Mouse (Mus musculus) thymus, postnatal 14 days (tissue): ENCODE measurements around the gene Pappa2.

ENCODE experiments used
- DNase-seq: peaks from one replicate; pipeline ENCODE4 v3.0.0; 2021

Pappa2 gene

DNA sequence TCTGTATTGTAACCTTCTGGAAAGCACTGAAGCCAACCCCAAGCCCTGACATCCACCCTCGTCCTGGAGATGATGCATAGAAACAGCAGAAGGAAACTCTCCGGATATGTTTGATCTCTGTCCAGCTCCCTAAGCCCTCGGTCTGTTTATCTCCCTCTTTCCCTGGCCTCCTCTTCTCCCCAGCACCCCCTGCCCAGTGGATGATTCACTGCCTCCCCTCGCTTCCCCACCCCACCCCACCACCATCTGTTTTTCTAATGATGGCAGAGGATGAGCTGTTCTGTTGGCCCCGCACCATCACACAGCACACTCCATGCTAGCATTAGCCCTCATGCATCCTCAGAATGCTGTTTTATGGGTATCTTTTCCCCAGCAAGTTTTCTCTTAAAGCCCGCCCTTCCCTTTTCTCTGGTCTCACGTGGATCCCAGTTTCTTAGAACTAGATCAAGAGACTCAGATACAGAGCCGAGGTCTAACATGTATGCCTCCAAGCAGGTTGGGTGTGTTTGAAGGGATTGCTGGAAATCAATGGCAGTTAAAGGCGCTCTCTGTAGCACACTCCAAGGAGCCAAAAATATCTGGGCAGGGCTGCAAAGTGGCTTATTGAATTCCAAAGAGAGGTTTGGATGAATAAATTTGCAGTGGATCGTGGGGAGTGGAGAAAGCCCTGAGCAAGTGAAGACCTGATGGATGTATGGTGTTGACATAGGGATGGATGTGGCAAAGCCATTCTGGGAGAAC, 231.8 kb downstream of the Pappa2 start:
- DNase-seq = no peak

DNA sequence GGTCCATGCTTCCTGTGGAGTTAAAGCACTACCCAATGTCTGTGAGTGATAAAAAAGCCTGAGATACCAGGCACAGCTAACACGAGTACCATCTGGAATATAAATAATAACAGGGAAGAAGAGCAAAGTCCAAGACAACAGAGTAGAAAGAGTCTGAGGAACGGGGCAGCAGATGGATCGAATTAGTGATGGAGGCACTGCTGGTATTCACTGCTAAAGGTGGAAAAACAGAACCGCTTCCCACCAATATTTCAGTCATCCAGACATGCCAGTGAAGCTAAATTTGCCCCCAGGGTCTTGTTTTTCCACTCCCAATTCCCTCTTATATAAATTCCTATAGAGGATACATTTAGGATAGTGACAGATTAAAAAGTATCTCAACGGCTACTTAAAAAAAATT, 238.8 kb downstream of the Pappa2 start:
- no peak for DNase-seq

DNA sequence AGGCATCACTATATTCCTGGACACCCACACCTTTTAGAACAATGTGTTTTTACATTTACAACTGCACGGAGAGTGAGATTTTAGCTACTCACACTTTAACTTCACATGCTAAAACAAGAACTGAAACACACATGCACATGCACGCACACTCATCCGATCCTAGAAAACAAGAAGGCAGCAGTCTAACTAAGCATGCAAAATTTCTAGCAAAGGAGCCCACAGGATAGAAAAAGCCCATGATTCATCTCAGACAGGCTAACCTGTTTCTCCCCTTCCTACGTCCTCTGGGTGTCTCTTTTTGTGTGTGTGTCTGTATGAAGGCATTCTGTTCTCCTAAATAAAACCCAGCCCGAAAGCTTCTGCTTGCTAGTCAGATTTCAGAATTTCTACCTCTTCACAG, 239.3 kb downstream of the Pappa2 start:
- DNase-seq = no peak

GRCm38 (mm10) chr1:158740161-158740766, 240.0 kb downstream of the Pappa2 start:
- DNase-seq = no peak

GRCm38 (mm10) chr1:158739132-158739919, 241.0 kb downstream of the Pappa2 start:
- no peak for DNase-seq

- DNase-seq = no peak
Observed at GRCm38 (mm10) chr1:158732868-158733496, 247.3 kb downstream of the Pappa2 start.

- DNase-seq = no peak
Observed at GRCm38 (mm10) chr1:158713301-158714095, 266.8 kb downstream of the Pappa2 start.

GRCm38 (mm10) chr1:158701336-158701735, 279.0 kb downstream of the Pappa2 start:
- no peak for DNase-seq

GRCm38 (mm10) chr1:158700147-158700546, 280.1 kb downstream of the Pappa2 start:
- no peak for DNase-seq

GRCm38 (mm10) chr1:158699276-158699675, 281.0 kb downstream of the Pappa2 start:
- no peak for DNase-seq

GRCm38 (mm10) chr1:158697859-158698569, 282.3 kb downstream of the Pappa2 start:
- no peak for DNase-seq

- no peak for DNase-seq
Observed at GRCm38 (mm10) chr1:158697423-158697822, 282.9 kb downstream of the Pappa2 start.

GRCm38 (mm10) chr1:158687726-158688125, 292.6 kb downstream of the Pappa2 start:
- no peak for DNase-seq

- peak; percentile 31 for DNase-seq
Observed at GRCm38 (mm10) chr1:158669971-158670592, 310.2 kb downstream of the Pappa2 start.

DNA sequence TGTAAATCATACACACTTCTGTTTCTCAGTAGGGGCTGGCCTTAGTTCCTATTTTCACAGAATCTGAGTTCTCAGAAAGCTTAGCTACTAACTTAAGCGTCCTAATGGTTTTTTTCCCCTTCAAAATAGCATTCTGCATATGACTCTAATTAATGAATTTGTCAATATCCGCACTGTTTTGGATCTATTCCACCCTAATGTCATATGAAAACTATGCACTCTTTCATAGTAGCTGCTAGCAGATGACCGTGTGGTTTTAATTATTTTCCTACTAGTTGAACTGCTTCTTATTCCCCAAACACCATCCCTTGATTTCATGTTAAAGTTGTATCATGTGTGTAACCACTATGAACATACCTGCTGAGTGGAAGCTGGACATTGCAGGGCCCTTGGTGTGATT, 314.3 kb downstream of the Pappa2 start:
- no peak for DNase-seq
